Mouse (Mus musculus) gastrocnemius, adult 8-10 months (tissue): ENCODE results near the gene Olfr263. TPM values are rescaled to one million over a fixed set of nuclear protein-coding genes. Genes with fewer than 3 reads are reported as not detected.

ENCODE experiments used
- DNase-seq, 2 experiments: peaks; one replicate each; pipeline ENCODE4 v3.0.0; 2022; ENCODE audit warnings: low spot score in 2 of 2
- total RNA-seq, 4 experiments: library from RNA; stranded (reverse); gene quantifications; 2 replicates each; pipeline ENCODE4 v1.2.4; 2022

The Olfr263 gene
- total RNA-seq, 4 experiments from 2014 or later = not detected

DNA sequence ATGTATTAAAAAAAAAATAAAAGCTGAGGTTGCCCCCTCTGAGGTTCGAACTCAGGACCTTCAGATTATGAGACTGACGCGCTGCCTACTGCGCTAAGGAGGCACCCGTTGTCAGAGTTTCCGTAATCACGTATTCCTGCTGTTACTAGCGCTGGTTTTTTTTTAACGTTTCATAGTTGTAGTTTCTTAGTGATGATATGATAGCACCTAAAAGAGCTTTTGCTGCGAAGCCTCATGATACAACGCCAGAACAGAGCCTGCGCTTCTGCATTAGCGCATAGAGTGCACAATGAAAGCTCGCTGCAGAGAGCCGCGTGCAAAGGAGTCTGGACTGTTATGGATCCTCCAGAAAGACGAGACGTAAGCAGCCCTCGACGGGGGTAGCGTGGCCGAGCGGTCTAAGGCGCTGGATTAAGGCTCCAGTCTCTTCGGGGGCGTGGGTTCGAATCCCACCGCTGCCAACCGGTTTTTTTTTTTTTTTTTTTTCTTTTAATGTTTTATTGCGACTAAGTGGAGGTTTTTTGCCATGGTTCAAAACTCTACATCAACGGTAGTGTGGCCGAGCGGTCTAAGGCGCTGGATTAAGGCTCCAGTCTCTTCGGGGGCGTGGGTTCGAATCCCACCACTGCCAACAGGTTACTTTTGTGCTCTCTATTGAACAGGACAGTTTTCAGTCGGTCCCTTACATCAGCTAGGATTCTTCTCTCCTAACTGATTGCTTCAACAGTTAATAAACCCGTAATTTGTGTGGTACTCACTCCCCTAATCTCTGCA is 40.4 kb downstream of the Olfr263 start:
- DNase-seq = peak; percentile 41 to 63

DNA sequence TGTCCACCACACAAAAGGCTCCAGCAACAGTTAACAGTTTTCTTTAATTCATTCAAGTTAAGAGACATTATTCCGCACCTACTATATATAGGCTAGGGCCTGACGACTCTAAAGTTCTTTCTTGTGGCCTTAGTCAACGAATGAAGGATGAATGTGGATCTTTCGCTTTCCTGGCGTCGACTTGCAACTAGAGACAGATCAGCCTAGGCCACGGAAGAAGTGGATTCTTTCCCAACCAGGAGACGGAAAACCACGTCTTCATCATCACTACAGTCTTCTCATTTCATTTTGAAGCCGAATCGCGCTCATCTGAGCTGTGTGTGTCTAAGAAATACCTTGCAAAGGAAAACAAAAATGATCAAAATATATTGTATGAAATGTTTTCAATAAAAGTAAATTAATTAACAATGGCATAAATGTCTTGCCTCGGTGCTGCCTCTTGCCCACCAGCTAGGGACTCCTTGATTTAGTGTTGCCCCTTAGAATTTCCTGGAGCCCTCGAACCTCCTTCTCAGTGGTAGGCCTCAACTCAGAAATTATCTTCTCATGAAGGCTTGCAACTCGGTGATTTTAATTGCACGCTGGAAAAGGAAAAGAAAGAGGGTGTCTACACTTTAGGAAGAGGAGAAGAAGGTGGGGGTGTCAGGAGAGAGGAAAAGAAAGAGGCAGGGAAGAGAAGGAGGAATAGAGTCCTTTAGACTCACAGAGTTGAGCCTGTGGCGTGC is 41.2 kb downstream of the Olfr263 start:
- no peak for DNase-seq

DNA sequence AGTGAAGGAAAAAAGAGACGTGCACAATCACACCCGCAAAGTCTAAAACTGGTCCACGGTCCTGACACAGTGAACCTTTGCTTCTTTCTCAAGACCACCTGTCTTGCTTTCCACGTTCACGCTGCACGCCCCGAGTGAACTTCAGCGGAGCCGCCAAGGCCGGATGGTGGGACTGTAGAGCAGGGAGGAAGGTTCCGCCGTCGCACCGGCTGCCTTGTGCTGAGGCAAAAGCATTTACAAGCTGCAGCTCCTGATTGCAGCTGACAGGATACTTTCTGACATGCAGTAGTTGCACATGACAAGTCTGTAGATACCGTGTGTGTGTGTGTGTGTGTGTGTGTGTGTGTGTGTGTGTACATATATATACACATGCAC is 41.7 kb downstream of the Olfr263 start:
- DNase-seq = no peak

DNA sequence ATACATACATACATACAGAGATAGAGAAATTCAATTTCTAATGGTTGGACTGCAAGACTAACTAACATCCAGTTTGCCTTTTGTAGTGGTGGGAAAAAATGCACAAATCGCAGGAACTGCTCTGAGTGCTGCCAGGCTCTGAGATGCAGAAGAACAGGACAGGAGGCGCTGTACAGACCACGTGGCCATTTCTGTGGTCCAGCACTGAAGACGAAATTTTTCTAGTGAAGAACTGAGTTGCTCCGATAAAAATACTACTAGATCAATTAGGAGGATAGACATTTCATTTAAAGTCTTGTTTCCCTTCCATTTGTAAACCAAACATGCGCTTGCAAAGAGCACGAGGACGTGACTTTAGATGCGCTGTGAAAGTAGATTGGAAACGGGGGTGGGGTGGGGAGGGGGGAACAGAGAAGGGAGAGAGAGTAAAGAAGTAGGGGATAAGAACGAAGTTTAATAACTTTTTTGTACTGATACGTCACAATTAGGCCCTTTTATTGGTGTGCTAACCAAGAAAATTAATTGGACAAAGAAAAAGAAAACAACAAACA is 42.2 kb downstream of the Olfr263 start:
- DNase-seq = no peak

DNA sequence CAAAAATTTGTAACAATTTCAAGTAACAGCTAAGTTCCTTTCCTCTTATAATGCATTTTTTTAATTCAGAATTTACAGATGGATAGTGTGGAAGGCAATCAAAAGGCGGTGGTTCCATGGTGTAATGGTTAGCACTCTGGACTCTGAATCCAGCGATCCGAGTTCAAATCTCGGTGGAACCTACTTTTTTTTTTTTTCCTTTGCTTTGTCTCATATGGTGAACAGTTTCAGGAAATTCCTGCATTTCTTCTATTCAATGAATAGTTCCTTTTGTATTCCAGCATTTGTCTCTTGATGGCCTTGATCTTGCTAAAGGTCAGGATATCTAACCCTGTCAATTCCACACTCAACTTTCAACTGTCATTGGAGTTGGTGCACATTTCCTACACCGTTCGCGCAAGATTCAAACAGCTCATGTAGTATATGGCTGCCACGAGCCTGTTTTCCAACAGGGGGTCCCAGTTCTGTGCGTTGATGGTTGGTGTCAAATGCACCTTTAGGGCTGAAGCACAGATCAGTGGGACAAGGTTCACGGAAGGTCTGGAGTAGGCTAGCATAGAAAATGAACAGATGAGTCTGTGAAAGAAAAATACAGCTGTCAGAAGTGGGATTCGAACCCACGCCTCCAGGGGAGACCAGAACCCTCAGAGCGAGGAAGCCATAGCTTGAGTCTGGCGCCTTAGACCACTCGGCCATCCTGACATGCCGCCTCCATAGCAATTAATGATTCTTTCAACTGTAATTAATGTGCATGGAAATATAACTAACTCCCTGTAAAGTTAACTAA is 43.0 kb downstream of the Olfr263 start:
- DNase-seq = peak; percentile 17 to 40

DNA sequence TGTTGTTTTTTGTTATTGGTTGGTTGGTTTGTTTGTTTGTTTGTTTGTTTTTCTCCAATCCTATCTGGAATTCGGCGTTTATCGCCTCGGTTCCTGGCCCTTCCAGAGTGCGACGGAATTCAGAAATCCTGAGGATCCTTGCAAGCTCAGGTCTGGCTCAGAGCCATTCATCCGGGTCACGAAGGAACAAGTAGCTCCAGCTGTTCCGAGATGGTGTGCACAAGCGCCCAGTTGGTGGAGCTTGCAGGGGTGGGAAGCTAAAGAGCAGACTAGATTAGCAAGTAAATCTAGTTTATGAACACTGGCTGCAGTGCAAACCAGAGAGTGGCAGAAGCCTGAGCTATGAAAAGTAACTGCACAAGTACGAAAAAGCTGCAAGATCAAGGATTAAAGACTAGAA is 43.6 kb downstream of the Olfr263 start:
- DNase-seq = peak; percentile 75 to 82

DNA sequence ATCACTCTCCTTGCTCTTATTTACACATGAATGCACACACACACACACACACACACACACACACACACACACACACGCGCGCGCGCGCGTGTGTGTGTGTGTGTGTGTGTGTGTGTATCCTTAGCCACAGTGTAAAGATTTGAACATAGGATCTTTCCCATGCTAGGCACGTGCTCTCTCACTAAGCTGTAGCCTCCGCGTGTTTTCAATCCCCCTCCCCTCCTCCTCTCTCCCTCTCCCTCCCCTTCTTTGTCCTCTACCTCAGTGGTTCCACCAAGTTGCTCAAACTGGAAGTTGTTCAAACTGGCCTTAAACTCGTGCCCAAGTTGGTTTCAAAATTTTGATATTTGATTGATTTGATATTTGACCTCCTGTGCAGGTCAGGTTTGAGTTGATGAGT is 47.3 kb downstream of the Olfr263 start:
- no peak for DNase-seq

DNA sequence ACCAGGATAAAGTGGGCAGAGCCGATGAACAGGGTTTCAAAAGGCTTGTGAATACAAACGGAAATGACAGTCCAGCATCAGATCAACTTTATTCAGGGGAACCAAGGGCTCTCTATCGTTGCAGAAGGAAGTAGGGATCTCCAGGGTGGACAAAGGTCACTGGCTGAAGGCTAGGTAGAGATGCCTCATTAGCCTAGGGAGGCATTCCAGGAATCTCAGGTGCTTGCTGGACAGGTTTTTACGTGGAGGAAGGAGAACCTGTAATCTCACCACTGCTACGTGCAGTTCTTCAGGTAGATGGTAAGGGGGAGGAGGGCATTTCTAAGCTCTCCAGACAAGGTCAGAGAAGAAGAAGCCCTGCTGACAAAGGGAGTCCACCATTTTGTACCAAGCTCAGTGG is 48.2 kb downstream of the Olfr263 start:
- DNase-seq = no peak

DNA sequence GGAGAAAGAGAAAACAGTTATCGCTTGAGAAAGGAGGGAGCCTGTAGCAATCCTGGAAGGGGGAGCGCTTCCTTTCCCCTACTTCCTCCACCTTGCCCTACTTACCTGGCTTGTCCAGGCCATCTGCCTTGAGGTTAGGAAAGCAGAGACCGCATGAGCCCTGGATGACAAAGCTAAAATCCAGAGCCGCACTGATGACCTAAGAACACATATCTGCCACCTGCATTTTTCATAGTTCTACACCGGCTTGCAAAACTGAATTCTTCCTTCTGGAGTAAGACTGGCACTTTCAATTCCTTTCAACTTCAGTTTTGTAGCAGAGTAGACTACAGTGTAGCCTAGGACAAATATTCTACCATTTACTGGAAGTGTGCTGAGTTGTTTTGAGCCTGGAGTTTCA is 48.9 kb downstream of the Olfr263 start:
- DNase-seq = no peak

DNA sequence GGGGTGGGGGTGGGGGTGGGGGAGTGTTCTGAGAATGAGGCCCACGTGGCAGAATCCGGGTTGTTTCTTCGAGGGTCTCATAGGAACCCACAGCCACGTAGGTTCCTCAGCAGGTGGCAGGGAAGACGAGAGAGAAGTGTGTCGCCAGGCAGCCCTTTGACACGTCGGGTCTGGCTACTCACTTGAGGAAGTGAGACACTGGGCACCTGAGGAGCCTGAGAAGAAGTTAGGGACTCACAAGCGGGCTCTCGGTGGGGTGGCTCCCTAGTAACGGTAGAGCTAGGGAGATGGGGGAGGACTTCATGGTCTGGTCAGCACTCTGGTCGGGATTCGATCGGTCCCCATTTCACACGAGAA is 49.9 kb downstream of the Olfr263 start, which contains the start of gene Trim27:
Trim27 (plus strand) TSS at position 79 of the 357 bp plus-strand sequence.
- peak; percentile 15 to 22 for DNase-seq

DNA sequence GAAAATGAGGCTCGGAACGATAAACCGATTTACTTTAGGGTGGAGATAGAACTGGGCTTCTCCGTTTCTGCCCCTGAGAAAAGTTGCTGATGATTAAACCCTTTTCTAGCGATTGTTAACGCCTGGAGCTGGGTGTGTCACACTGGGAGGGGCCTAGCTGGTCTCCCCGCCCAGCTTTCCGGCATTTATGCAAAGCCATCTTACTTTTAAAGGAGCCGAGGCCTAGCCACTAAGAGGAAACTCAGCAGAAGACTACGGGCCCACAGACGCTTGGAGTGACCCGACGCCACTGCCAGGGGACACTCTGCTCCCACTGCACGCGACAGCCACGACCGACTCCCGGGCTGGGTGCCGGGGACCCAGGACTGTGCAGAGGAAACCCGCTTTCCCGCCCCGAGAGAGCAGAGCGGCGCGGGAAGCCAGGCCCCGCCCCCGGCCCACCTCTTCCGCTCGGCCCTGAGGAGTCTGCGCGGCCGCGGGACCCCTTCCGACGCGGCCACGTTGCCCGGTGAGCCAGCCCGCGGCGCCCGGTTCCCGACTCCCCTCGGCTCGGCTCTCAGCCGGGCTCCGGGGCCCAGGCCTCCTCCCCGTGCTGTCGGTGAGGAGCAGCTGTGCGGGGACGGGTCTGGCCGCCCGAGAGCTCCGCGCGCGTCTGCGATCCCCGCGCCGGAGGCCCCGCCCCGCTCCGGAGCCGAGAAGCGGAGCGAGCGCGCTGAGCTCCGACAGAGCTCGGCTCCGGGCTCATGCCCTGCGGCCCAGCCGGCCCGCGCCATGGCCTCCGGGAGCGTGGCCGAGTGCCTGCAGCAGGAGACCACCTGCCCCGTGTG is 50.5 kb downstream of the Olfr263 start:
- DNase-seq = peak; percentile 81 to 85

DNA sequence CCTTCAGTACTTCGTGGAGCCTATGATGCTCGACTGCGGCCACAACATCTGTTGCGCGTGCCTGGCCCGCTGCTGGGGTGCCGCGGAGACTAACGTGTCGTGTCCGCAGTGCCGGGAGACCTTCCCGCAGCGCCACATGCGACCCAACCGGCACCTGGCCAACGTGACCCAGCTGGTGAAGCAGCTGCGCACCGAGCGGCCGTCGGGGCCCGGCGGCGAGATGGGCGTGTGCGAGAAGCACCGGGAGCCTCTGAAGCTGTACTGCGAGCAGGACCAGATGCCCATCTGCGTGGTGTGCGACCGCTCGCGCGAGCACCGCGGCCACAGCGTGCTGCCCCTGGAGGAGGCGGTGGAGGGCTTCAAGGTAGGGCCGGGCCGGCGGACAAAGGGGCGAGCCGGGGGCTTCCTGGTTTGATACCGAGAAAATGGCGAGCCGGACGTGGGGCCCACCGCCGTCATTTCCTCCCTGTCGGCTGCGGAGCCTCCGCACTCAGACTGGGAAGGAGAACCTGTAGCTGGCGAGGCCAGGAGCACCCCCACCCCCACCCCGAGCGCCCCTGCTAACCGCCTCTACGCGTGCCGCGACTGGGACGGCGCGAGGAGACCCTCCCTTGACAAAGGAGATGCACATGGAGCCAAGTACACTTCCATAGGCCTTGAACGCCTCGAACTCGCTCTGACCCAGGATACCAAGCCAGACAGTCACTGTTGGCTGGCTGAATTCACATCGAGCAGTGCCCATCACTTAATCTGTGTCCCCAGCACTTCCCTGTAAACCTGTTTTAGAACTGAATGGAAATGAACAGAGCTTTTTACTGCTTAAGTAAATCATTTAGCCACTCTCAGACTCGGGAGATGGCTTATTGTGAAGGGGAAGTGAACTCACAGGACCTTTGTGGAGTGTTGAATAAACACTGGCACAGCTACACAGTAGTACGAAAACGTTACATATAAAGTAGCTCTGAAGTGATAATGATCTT is 51.4 kb downstream of the Olfr263 start:
- DNase-seq = peak; percentile 33 to 60

DNA sequence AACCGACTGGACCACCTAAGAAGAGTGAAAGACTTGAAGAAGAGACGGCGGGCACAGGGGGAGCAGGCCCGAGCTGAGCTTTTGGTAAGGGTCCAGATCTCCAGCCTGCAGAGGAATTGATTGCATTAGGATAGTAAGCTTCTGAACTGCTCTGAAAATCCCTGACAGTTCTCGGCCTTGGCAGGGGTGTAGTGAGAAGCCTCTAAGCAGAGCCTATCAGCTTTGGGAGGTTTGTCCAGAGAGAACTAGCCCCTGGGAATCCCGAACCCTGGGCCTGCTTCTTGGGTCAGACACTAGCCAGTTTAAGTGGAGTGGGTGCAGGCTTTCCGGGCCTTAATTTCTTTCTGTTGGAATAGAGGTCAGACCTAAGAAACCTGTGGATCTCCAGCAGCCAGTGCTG is 52.6 kb downstream of the Olfr263 start:
- DNase-seq = no peak

DNA sequence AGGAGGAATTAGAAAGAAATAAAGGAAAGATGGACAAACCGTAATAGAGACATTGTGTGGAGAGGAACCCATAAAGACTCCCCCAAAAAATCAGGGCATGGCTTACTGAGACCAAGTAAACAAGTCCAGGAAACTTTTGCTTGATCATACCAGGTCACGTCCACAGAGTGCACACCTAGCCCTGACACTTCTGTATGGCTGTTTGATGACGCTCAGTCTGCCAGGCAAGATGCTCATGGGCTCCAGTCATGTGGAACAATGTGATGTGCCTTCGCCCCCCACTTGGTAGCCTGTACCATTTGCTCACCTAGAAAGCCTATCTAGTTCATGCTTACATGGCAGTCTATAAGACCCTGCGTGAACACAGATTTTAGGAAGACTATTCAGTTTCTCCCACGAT is 53.6 kb downstream of the Olfr263 start:
- DNase-seq = no peak

DNA sequence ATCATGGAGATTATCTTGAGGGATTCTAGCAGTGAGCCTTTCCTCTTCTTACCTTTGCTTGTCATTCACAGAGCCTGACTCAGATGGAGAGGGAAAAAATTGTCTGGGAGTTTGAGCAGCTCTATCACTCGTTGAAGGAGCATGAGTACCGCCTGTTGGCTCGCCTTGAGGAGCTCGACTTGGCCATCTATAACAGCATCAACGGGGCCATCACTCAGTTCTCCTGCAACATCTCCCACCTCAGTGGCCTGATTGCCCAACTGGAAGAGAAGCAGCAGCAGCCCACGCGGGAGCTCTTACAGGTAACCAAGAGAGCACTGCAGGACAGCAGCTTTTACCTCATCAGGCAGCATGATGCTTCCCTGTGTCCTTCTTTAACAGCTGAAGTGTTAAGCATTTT is 54.2 kb downstream of the Olfr263 start:
- no peak for DNase-seq

DNA sequence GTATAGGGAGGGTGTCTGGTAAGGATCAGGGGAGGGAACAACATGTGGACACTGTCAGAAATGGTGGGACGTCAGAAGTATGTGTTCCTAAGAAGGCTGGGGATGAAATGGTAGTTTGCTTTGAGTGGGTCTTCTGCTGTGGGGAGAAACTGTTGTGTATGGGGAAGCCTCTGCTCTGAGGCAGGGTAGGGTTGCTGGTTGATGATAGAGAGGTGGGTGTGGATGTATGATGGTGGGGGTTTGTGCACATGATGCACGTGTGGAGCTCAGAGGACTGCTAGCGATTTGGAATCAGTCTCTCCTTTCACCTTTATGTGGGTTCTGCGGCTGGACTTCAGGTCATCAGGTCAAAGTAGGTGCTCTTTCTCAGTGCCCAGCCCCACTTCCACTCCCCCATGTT is 56.1 kb downstream of the Olfr263 start:
- no peak for DNase-seq
